Mouse (Mus musculus): Measurements from ENCODE around the gene Muc3a. TPM values are rescaled to one million over a fixed set of nuclear protein-coding genes. Genes with fewer than 3 reads are reported as not detected.

Gene Muc3a
- polyA plus RNA-seq, 1 experiment from 2014 or later: 0.14 TPM

Other genes starting within 250 kb of the Muc3a start
- gene Cldn15, start 245.8 kb downstream of the Muc3a start, polyA plus RNA-seq (2015; fragmentation: Nextera tagmentation; extraction: Ambion mirVana): 7.5 and 7.9 TPM in 2 replicates
- gene Plod3, start 225.4 kb downstream of the Muc3a start, polyA plus RNA-seq (2015; fragmentation: Nextera tagmentation; extraction: Ambion mirVana): 12.2 and 12.9 TPM in 2 replicates
- gene Znhit1, start 224.4 kb downstream of the Muc3a start, polyA plus RNA-seq (2015; fragmentation: Nextera tagmentation; extraction: Ambion mirVana): 51.3 and 52.2 TPM in 2 replicates
- gene Vgf, start 186.0 kb downstream of the Muc3a start, polyA plus RNA-seq (2015; fragmentation: Nextera tagmentation; extraction: Ambion mirVana): 0.21 TPM in 1 of 2 replicates, not detected in the other
- 68.6 and 73.3 TPM in 2 replicates for gene Ap1s1, start 166.3 kb downstream of the Muc3a start, polyA plus RNA-seq (2015; fragmentation: Nextera tagmentation; extraction: Ambion mirVana)
- 0.30 and 0.34 TPM in 2 replicates for gene Serpine1, start 140.1 kb downstream of the Muc3a start, polyA plus RNA-seq (2015; fragmentation: Nextera tagmentation; extraction: Ambion mirVana)
- gene Trim56, start 96.2 kb downstream of the Muc3a start, polyA plus RNA-seq (2015; fragmentation: Nextera tagmentation; extraction: Ambion mirVana): 13.7 and 13.8 TPM in 2 replicates
- not detected in 2 replicates for gene Muc3, start 63.1 kb downstream of the Muc3a start, polyA plus RNA-seq (2015; fragmentation: Nextera tagmentation; extraction: Ambion mirVana)
- 14.4 and 18.6 TPM in 2 replicates for gene Ache, start 75.1 kb upstream of the Muc3a start, polyA plus RNA-seq (2015; fragmentation: Nextera tagmentation; extraction: Ambion mirVana)
- 7.0 and 7.8 TPM in 2 replicates for gene Ufsp1, start 82.2 kb upstream of the Muc3a start, polyA plus RNA-seq (2015; fragmentation: Nextera tagmentation; extraction: Ambion mirVana)
- gene Srrt, start 95.3 kb upstream of the Muc3a start, polyA plus RNA-seq (2015; fragmentation: Nextera tagmentation; extraction: Ambion mirVana): 68.0 and 69.7 TPM in 2 replicates
- gene Trip6, start 102.0 kb upstream of the Muc3a start, polyA plus RNA-seq (2015; fragmentation: Nextera tagmentation; extraction: Ambion mirVana): 9.3 and 9.6 TPM in 2 replicates
- gene Slc12a9, start 121.2 kb upstream of the Muc3a start, polyA plus RNA-seq (2015; fragmentation: Nextera tagmentation; extraction: Ambion mirVana): 2.8 and 3.0 TPM in 2 replicates
- gene Ephb4, start 137.7 kb upstream of the Muc3a start, polyA plus RNA-seq (2015; fragmentation: Nextera tagmentation; extraction: Ambion mirVana): 7.3 and 9.1 TPM in 2 replicates